Mouse (Mus musculus) liver, embryonic 12.5 days (tissue): ENCODE measurements around the gene Vps37c. TPM values are rescaled to one million over a fixed set of nuclear protein-coding genes. Genes with fewer than 3 reads are reported as not detected.

Experiments used
- ATAC-seq: fragments of 200-750 bp; cut with Nextera tagmentation; 2 replicates; pipeline ENCODE4 v1.8.0; 2017; ENCODE audit warnings: moderate number of reproducible peaks, mild to moderate bottlenecking, moderate library complexity
- H3K27ac ChIP-seq: fragments of 300-500 bp; sonication (generic); 2 replicates; pipeline ENCODE4 v1.5.1; 2016; ENCODE audit warnings: mild to moderate bottlenecking
- H3K27me3 ChIP-seq: fragments of 300-500 bp; sonication (generic); replicated peaks from 2 replicates; pipeline ENCODE4 v1.6.1; 2016; ENCODE audit warnings: mild to moderate bottlenecking, moderate library complexity
- H3K36me3 ChIP-seq: fragments of 300-500 bp; sonication (generic); 2 replicates; pipeline ENCODE4 v1.6.1; 2016; ENCODE audit warnings: mild to moderate bottlenecking, moderate library complexity
- H3K4me1 ChIP-seq: fragments of 300-500 bp; sonication (generic); 2 replicates; pipeline ENCODE4 v1.6.1; 2016
- H3K4me2 ChIP-seq: fragments of 300-500 bp; sonication (generic); 2 replicates; pipeline ENCODE4 v1.6.1; 2016; ENCODE audit warnings: mild to moderate bottlenecking, moderate library complexity
- H3K4me3 ChIP-seq: fragments of 300-500 bp; sonication (generic); 2 replicates; pipeline ENCODE4 v1.5.1; 2016; ENCODE audit warnings: mild to moderate bottlenecking, moderate library complexity
- H3K9ac ChIP-seq: fragments of 300-500 bp; sonication (generic); 2 replicates; pipeline ENCODE4 v1.6.1; 2016; ENCODE audit warnings: mild to moderate bottlenecking, moderate library complexity
- H3K9me3 ChIP-seq: fragments of 300-500 bp; sonication (generic); replicated peaks from 2 replicates; pipeline ENCODE4 v1.6.1; 2016; ENCODE audit warnings: mild to moderate bottlenecking, moderate library complexity
- WGBS: fragments of 180-500 bp; shearing (Covaris S2); methylation state at CpG from one replicate; pipeline ENCODE4 v1.1.7; 2016; ENCODE audit not compliant: insufficient replicate concordance; 5-methylcytosine and 5-hydroxymethylcytosine counted together
- polyA plus RNA-seq: library from polyadenylated mRNA; unstranded; fragments of >200 nt; fragmentation: Nextera tagmentation; extraction: Ambion mirVana; gene quantifications from 2 replicates; pipeline ENCODE4 v1.2.1, GENCODE M21; 2016

Gene Vps37c
- polyA plus RNA-seq, 1 experiment from 2014 or later = 14.5 TPM

DNA sequence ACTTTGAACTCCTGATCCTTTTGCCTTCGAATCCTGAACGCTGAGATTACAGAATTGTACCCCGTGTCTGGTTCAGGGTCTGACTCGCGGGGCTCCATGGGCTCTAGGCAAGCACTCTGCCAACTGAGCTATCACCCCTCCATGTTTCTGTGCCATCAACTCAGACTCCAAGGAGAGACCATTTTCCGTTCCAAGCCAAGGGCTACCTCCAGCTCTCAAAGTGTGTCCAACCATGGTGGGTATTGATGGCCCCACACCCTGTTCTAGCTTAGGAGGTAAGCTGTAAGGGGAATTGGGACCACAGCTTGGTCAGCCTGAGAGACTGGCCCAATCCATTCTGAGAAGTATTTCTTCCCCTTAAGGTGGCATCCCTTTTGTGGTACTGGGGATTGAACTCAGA, 60.8 kb downstream of the Vps37c start:
- Histone ChIP-seq H3K27ac (no peak overlapping the region), H3K4me2 (no peak overlapping the region), H3K4me3 (no peak overlapping the region), H3K9ac (no peak overlapping the region), H3K4me1 (no peaks in the 10 kb centered on the region), H3K36me3 (no peaks in the 10 kb centered on the region), H3K9me3 (no peaks in the 10 kb centered on the region), H3K27me3 (no peaks in the 10 kb centered on the region; the same call in 1 of the 2 replicates)
- 77% methylated on average over 6 of the region's 6 CpGs for WGBS
- ATAC-seq = no peak

DNA sequence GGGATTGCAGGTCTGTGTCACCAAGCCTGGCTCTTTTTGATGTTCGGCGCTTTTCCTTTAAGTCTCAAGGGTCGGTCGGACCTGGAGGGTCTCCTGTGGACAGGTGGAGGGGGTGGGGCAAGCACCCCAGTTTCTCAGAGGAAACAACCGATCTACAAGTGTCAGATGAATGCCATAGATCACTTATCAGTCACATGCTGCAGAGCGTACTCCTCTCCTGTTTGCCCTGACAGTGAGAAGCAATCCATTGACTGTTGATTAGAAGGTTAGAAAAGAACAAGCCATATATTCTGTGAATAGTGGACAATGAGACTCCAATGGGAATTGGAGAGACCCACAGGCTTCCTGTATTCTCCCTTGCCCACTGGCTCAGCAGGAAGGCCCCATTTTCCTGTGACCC, 61.6 kb downstream of the Vps37c start:
- Histone ChIP-seq H3K27me3 (no peaks in the 10 kb centered on the region; the same call in 1 of the 2 replicates), H3K36me3 (no peaks in the 10 kb centered on the region), H3K9ac (no peak overlapping the region), H3K27ac (no peak overlapping the region), H3K4me1 (no peaks in the 10 kb centered on the region), H3K9me3 (no peaks in the 10 kb centered on the region), H3K4me2 (no peak overlapping the region), H3K4me3 (no peak overlapping the region)
- no peak for ATAC-seq
- WGBS = 60% methylated on average over 6 of the region's 6 CpGs

DNA sequence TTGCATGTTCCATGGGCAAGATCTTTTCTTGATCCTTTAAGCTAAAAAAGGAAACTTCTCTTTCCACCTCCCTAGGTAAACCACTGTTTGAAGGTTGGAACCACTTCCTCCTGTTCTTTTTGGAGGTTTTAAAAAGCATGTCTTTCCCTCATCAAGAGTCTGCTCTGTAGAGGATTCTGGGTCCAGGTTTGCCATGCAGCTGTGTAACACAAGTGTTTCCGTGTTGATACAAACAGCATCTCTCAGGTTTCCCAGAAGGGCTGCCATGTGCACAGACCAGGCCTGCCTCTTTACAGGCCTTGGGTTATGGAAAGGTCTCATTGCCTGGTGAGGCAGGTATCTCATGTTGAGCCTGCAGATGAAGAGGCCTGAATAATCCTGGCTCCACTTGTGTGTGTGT, 63.1 kb downstream of the Vps37c start:
- Histone ChIP-seq H3K9ac (no peak overlapping the region), H3K4me2 (no peak overlapping the region), H3K9me3 (no peaks in the 10 kb centered on the region), H3K27me3 (no peaks in the 10 kb centered on the region; the same call in 1 of the 2 replicates), H3K4me3 (no peak overlapping the region), H3K4me1 (no peaks in the 10 kb centered on the region), H3K27ac (no peak overlapping the region), H3K36me3 (no peaks in the 10 kb centered on the region)
- WGBS = 63% methylated on average over 1 of the region's 1 CpGs
- no peak for ATAC-seq

DNA sequence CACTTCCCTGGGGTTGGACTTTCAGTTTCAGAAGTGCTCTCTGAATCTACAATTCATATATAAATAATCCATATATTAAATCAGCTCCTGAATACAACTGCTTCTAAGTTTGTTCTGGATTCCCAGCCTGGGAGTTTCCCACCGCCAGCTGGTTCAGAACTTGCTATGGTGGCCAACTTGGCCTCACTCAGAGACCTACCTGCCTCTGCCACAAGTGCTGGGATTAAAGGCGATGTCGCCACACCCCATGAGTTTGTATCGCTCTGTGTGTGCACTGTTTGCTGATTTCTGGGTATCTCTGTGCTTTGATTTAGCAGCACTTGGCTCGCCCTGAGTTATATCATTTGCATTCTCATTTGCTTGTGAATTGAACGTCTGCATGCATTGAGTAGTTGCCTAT, 63.6 kb downstream of the Vps37c start:
- no peak overlapping the region for H3K9ac ChIP-seq
- H3K9me3 ChIP-seq = no peaks in the 10 kb centered on the region
- no peak for ATAC-seq
- 69% methylated on average over 6 of the region's 6 CpGs for WGBS
- H3K4me3 ChIP-seq = no peak overlapping the region
- H3K4me2 ChIP-seq = no peak overlapping the region
- H3K4me1 ChIP-seq = no peaks in the 10 kb centered on the region
- H3K27me3 ChIP-seq = no peaks in the 10 kb centered on the region; the same call in 1 of the 2 replicates
- H3K36me3 ChIP-seq = no peaks in the 10 kb centered on the region
- H3K27ac ChIP-seq = no peak overlapping the region

DNA sequence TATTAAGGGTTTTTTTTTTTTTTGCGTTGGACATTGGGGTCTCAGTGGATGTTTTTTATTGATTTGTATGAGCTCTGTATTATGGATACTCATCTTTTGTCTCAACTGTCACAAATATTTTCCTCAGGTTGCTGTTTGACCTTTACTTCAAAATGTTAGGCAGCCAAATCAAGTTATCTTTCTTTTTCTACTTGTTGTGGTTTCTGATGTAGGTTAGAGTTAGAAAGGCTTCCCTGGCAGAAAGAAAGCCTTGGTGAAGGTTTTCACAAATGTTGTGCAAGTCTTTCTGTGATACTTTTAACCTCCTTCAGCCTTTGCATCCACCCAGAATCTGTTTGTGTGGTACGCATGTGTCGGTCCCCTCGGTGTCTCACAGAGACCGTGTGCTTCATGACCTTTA, 64.1 kb downstream of the Vps37c start:
- Histone ChIP-seq H3K9me3 (no peaks in the 10 kb centered on the region), H3K27me3 (no peaks in the 10 kb centered on the region; the same call in 1 of the 2 replicates), H3K4me3 (no peak overlapping the region), H3K4me2 (no peak overlapping the region), H3K9ac (no peak overlapping the region), H3K4me1 (no peaks in the 10 kb centered on the region), H3K27ac (no peak overlapping the region), H3K36me3 (no peaks in the 10 kb centered on the region)
- WGBS = 88% methylated on average over 5 of the region's 5 CpGs
- ATAC-seq = no peak

DNA sequence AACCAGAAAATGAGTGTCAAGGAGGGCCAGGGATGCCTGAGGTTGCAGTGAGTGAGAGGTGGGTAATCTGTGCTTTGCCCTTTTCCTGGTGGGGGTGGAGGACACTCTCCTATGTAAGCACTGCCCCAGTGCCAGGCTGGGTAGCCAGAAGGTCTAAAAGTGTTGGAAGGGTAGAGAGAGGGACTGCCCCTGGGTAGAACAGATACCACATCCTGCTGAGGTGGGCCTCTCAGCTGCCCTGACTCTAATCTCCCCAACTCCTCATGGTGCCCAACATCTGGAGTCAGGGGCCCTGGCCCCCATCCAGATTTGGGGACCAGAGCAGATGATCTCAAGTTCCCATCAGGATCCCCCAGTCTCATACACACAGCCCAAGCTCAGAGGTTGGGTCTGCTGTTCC, 68.6 kb downstream of the Vps37c start:
- Histone ChIP-seq H3K4me3 (no peak overlapping the region), H3K9me3 (no peaks in the 10 kb centered on the region), H3K9ac (no peak overlapping the region), H3K27me3 (no peaks in the 10 kb centered on the region; the same call in 1 of the 2 replicates), H3K36me3 (no peaks in the 10 kb centered on the region), H3K4me2 (no peak overlapping the region), H3K27ac (no peak overlapping the region), H3K4me1 (0 out of 2 replicates have a peak, but pooled peaks cover 3% of the 10 kb centered on the region)
- no peak for ATAC-seq

DNA sequence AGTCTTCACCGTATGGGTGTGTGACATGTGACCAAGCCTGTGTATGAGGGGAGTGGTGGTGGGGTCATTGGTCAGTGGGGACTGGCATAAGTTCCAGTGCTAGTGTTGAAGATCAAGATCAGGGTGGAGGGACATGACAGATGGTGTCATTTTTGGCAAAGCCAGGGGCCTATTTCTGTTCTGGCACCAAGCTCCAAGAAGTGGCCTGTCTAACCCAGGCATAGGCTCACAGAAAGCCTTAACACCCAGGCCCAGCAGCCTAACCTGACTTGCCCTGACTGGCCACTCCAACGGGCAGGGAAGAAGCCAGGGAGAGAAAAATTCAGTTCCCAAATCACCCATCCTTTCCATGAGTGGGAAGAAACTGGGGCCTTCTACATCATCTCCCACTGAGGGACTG, 69.0 kb downstream of the Vps37c start:
- ATAC-seq = no peak
- H3K9me3 ChIP-seq = no peaks in the 10 kb centered on the region
- no peak overlapping the region for H3K4me3 ChIP-seq
- 0 out of 2 replicates have a peak, but pooled peaks cover 3% of the 10 kb centered on the region for H3K4me1 ChIP-seq
- WGBS = 54% methylated on average over 2 of the region's 2 CpGs
- no peak overlapping the region for H3K27ac ChIP-seq
- H3K9ac ChIP-seq = no peak overlapping the region
- no peaks in the 10 kb centered on the region for H3K36me3 ChIP-seq
- H3K27me3 ChIP-seq = no peaks in the 10 kb centered on the region; the same call in 1 of the 2 replicates
- H3K4me2 ChIP-seq = no peak overlapping the region

DNA sequence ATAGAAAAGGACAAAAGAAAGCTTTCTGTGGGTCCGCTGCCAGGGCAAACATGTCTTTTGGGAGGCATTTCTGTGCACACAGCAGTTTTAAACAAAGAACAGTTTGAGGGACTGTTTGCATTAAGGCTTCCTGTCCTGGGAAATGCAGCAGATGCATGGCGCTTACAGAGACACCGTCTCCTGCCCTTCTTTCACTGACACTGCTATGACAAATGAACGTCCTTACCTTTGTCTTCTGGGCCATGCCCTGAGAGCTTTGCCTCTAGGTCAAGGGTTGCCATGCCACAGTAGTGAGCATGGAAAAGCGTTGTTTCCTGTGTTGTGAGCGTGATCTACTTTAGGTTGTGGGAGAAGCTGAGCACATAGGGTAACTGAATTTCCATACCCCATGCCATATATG, 70.2 kb downstream of the Vps37c start:
- H3K9ac ChIP-seq = no peak overlapping the region
- no peak overlapping the region for H3K4me3 ChIP-seq
- no peaks in the 10 kb centered on the region for H3K36me3 ChIP-seq
- ATAC-seq = no peak
- H3K27me3 ChIP-seq = no peaks in the 10 kb centered on the region; the same call in 1 of the 2 replicates
- H3K4me2 ChIP-seq = no peak overlapping the region
- H3K9me3 ChIP-seq = no peaks in the 10 kb centered on the region
- H3K4me1 ChIP-seq = 0 out of 2 replicates have a peak, but pooled peaks cover 3% of the 10 kb centered on the region
- 57% methylated on average over 6 of the region's 6 CpGs for WGBS
- H3K27ac ChIP-seq = no peak overlapping the region

DNA sequence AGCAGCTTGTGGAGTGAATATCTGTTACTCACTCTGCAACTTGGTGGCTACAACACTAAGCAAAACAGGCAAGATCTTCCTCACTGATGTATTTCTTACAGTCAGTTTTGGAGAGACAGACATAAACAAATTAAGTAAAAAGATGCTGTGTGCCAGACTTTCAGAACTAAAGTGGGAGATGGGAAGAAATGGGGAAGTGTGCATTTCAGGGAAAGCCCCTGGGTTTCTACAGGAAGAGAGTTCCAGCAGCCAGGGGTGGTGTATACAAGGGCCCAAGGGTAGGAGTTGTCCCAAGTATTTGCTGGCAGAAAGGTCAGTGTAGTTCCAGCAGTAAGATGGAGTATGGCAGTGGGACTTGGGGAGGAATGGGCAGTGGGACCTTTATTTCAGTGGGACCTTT, 71.0 kb downstream of the Vps37c start:
- no peak overlapping the region for H3K9ac ChIP-seq
- ATAC-seq = no peak

DNA sequence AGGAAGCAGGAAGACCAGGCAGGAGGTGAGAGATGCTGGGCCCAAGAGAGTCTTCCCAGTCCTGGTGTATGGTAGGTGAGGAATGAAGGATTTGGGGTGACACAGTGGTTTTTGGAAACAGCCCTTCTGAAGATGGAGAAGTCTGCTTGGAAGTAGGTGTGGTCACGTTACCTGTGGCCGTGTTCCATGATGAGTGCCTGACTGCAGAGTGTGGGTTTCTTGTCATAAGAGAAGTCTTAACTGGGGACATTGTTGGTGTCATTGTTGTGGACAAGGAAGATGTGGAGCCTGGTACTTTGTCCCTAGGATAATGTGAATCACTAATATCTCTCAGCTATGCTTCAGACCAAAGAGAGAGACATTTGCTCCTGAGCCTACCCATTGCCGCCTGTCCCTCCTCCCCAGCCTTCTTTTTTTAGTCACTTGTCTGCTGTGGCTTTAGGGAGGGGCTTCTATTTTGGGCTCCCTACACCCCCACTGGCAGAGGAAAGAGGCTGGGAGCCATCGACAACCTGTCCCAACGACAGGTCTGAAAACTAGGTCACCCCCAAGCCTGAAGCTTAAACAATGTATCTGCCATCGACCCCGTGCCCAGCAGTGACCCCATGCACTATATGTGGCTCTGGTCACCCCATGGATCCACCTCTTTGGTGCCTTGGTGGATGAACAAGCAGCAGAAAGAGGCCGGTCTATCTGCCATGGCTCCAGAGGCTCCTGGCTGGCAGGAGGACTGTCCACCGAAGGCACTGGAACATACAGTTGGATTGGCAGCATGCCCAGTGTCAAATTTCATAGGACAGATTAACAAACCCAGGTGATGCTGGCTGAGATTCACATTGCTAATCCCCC, 71.7 kb downstream of the Vps37c start:
- Histone ChIP-seq H3K36me3 (no peaks in the 10 kb centered on the region), H3K9me3 (no peaks in the 10 kb centered on the region), H3K27ac (no peak overlapping the region), H3K4me3 (no peak overlapping the region), H3K4me1 (0 out of 2 replicates have a peak, but pooled peaks cover 3% of the 10 kb centered on the region), H3K9ac (no peak overlapping the region), H3K27me3 (no peaks in the 10 kb centered on the region), H3K4me2 (no peak overlapping the region)
- ATAC-seq = no peak
- 56% methylated on average over 9 of the region's 9 CpGs for WGBS

More for the DNA sequence above, 71.0 kb downstream of the Vps37c start:
- H3K4me3 ChIP-seq = no peak overlapping the region
- no peak overlapping the region for H3K4me2 ChIP-seq
- H3K27ac ChIP-seq = no peak overlapping the region
- 0 out of 2 replicates have a peak, but pooled peaks cover 3% of the 10 kb centered on the region for H3K4me1 ChIP-seq
- H3K9me3 ChIP-seq = no peaks in the 10 kb centered on the region
- H3K27me3 ChIP-seq = no peaks in the 10 kb centered on the region; the same call in 1 of the 2 replicates
- no peaks in the 10 kb centered on the region for H3K36me3 ChIP-seq

DNA sequence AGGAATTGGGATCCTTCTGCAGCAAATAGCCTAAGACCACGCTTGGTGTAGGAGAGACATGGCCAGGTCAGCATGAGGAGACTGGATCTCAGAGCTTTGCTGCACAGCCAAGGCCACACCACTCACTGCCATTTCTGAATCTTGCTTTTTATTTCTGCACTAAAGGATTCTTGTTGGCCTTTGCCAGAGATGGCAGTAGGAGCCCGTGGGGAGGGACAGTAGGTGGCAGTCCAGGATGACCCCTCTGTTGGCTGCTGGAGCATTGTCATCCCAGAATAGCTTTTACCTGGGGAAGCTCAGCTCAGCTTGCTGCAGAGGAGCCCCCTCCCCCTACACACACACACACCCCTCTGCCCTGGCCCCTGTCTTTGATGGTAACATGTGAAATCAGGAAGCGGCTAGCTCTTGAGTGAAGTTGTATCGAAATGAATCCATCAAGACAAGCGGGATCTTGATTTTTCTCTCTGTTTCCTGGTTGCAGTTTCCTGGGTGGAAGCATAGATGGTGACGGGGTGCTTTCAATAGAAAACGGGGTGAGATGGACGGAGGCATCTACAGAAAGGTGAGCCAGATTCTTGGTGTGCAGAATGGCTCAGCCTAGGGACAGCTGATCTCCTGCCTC, 73.4 kb downstream of the Vps37c start:
- no peak for ATAC-seq
- no peak overlapping the region for H3K4me3 ChIP-seq
- H3K9me3 ChIP-seq = no peaks in the 10 kb centered on the region
- H3K4me2 ChIP-seq = no peak overlapping the region
- H3K36me3 ChIP-seq = no peaks in the 10 kb centered on the region
- no peaks in the 10 kb centered on the region for H3K27me3 ChIP-seq
- no peak overlapping the region for H3K9ac ChIP-seq
- H3K27ac ChIP-seq = no peak overlapping the region
- WGBS = 64% methylated on average over 8 of the region's 8 CpGs
- H3K4me1 ChIP-seq = 0 out of 2 replicates have a peak, but pooled peaks cover 3% of the 10 kb centered on the region

DNA sequence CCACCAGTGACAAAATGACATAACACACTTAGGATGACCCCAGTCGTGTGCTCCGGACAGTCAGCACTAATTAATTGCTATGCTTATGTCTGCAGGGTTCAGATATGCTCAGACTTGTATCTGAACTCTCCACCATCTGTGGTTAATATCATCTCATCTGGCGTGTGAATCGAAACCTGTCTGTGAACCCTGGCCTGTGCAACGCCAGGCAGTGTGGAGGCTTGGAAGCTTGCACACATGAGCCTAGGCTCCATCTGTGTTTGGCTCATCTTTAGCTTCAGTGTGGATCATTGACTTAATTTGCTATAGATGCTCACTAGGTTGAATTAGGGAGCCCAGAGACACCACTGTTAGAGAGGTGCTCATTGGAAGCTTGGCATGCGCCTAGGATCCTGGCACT, 73.9 kb downstream of the Vps37c start:
- Histone ChIP-seq H3K9ac (no peak overlapping the region), H3K9me3 (no peaks in the 10 kb centered on the region), H3K4me1 (0 out of 2 replicates have a peak, but pooled peaks cover 3% of the 10 kb centered on the region), H3K27ac (no peak overlapping the region), H3K27me3 (no peaks in the 10 kb centered on the region), H3K36me3 (no peaks in the 10 kb centered on the region), H3K4me3 (no peak overlapping the region), H3K4me2 (no peak overlapping the region)
- ATAC-seq = no peak
- 66% methylated on average over 6 of the region's 6 CpGs for WGBS
